Mouse (Mus musculus) megakaryocyte, embryonic 14.5 days (primary cell): ENCODE measurements around the gene Slc35b4. TPM values are rescaled to one million over a fixed set of nuclear protein-coding genes. Genes with fewer than 3 reads are reported as not detected.

Experiments
- H3K27me3 ChIP-seq: replicated peaks from 2 replicates; pipeline ENCODE3; 2012; ENCODE audit warnings: inconsistent platforms
- H3K36me3 ChIP-seq: replicated peaks from 2 replicates; pipeline ENCODE3; 2012; ENCODE audit warnings: low read length, inconsistent platforms, mixed read lengths
- H3K4me1 ChIP-seq: 2 replicates; pipeline ENCODE4 v1.6.1; 2012; ENCODE audit warnings: inconsistent platforms
- H3K4me3 ChIP-seq: replicated peaks from 2 replicates; pipeline ENCODE3; 2012; ENCODE audit warnings: moderate library complexity, mild to moderate bottlenecking, inconsistent platforms
- H3K9me3 ChIP-seq: 2 replicates; pipeline ENCODE4 v1.6.1; 2012; ENCODE audit warnings: inconsistent platforms
- FLI1 ChIP-seq: IDR thresholded peaks from 2 replicates; pipeline ENCODE4 v1.6.1; 2012; ENCODE audit warnings: low read length, inconsistent platforms, mixed read lengths
- GATA1 ChIP-seq: IDR thresholded peaks from 3 replicates; pipeline ENCODE4 v1.6.1; 2012; ENCODE audit warnings: mixed read lengths, low read length, inconsistent platforms, borderline replicate concordance
- polyA plus RNA-seq: library from polyadenylated mRNA; stranded (reverse); fragments of >175 nt; gene quantifications from 2 replicates; pipeline ENCODE4 v1.2.3, GENCODE M21; 2012; ENCODE audit warnings: low replicate concordance; ENCODE audit not compliant: insufficient read depth

The Slc35b4 gene
- polyA plus RNA-seq: 0.79 and 2.1 TPM in 2 replicates

DNA sequence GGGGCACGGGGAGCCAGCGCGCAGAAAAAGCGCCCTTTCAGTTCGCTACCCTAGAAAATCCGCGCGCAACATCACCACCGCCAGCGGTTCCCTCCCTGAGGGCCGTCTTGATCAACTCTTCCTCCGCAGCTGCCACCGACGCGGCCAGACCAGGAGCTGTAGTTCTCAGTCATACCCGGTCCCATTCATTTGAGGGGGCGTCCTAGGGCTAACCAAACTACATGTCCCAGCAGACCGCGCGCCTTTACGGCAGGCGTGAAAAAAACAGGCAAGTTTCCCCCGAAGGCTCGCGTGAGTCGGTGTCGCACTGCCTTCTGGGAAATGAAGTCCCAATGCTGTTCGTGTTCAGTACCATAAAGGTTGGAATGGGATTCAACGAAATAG is at the start of gene Slc35b4:
TSS of gene Slc35b4 (minus strand) at position 248 of the 384 bp plus-strand sequence.
- peaks cover 10% of the 10 kb centered on the region for H3K36me3 ChIP-seq
- H3K4me3 ChIP-seq: peak within 1 kb of the TSS; percentile 94
- peaks cover 14% of the 10 kb centered on the region for H3K4me1 ChIP-seq
- peaks cover 2% of the 10 kb centered on the region for H3K27me3 ChIP-seq
- H3K9me3 ChIP-seq: peaks cover 10% of the 10 kb centered on the region; the same call in 1 of the 2 replicates
- TF ChIP-seq FLI1 (no peak), GATA1 (no peak)

DNA sequence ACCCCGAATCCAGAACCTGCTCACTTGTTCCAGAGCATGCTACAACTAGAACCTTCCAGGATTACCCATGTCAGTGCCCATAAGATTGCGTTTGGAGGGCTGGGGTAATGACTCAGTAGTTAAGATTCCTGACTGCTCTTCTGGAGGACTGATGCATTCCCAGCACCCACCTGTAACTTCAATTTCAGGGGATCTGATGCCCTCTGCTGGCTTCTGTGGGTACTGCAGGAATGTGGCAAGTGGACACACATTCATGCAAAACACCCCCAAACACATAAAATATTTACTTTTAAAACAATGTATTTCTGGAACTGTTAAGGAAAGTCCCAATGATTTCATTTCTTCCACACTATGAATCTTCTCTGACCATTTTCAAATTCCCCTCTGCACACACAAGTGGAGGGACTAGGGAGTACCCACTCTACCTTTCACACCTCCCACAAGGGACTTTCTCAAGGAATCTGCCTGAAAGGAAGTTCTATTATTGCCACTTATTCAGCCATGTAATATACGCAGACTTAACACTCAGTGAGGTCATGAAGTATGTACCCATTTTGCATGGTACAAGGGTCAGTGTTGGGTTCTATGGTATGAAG is 48.2 kb upstream of the Slc35b4 start:
- H3K4me1 ChIP-seq: no peaks in the 10 kb centered on the region
- no peak for TF ChIP-seq FLI1
- TF ChIP-seq GATA1: no peak

DNA sequence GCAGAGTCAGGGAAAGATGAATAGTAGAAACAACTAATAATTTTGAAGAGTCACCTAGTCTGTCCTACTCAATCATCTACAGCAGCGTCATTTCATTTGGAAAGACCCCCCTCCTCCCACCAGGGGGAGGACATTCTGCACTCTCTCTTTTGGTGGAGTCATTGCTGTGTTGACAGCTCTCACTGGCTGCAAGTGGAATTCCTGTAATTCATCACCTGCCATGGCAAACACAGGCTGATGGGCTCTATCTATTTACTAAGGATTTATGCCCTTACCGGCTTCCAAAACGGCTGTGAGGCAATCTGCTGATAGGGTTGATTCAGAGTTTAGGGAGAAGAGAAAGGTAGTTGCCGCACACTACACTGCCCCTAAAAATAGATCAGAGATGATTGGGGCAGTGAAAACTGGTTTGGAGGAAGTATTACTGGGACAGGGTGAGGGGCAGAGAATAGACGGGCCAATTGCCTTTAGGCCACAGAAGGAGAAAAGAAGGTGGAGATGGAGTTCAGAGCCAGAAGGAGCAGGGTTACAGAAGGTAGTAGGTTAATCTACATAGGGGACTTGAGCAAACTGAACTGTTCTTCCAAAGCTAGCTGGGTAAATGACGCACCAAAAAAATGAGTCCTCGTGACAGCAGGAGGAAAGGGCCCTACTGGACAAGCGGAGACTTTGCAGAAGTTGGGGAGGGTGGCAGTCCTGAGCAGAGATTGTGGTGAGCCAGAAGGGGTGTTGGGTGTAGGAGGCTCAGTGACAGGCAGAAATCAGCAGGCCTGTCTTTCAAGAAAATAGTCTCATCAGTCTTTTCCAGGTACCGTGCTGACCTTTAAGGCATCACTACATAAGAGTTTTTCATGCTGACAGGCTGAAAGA is 39.8 kb upstream of the Slc35b4 start:
- peaks cover 27% of the 10 kb centered on the region for H3K27me3 ChIP-seq
- H3K4me3 ChIP-seq: no peak overlapping the region
- no peaks in the 10 kb centered on the region for H3K9me3 ChIP-seq
- H3K4me1 ChIP-seq: no peaks in the 10 kb centered on the region
- TF ChIP-seq GATA1 (no peak), FLI1 (no peak)
- H3K36me3 ChIP-seq: no peaks in the 10 kb centered on the region

More for the DNA sequence above, 48.2 kb upstream of the Slc35b4 start:
- Histone ChIP-seq H3K27me3 (peaks cover 8% of the 10 kb centered on the region), H3K9me3 (peaks cover 14% of the 10 kb centered on the region), H3K4me3 (no peak overlapping the region), H3K36me3 (no peaks in the 10 kb centered on the region)

GRCm38 (mm10) chr6:34205754-34206153 is 28.8 kb upstream of the Slc35b4 start:
- Histone ChIP-seq H3K36me3 (no peaks in the 10 kb centered on the region), H3K27me3 (peaks cover 16% of the 10 kb centered on the region), H3K4me3 (no peak overlapping the region), H3K4me1 (peaks cover 5% of the 10 kb centered on the region; the same call in 1 of the 2 replicates), H3K9me3 (peaks cover 10% of the 10 kb centered on the region)
- TF ChIP-seq FLI1 (no peak), GATA1 (no peak)

GRCm38 (mm10) chr6:34204971-34205572 is 28.2 kb upstream of the Slc35b4 start:
- peaks cover 16% of the 10 kb centered on the region for H3K27me3 ChIP-seq
- peaks cover 10% of the 10 kb centered on the region for H3K9me3 ChIP-seq
- no peak overlapping the region for H3K4me3 ChIP-seq
- no peak for TF ChIP-seq FLI1
- no peak for TF ChIP-seq GATA1
- peaks cover 5% of the 10 kb centered on the region; the same call in 1 of the 2 replicates for H3K4me1 ChIP-seq
- no peaks in the 10 kb centered on the region for H3K36me3 ChIP-seq

GRCm38 (mm10) chr6:34203503-34203902 is 26.6 kb upstream of the Slc35b4 start:
- TF ChIP-seq FLI1 (no peak), GATA1 (no peak)
- peaks cover 17% of the 10 kb centered on the region for H3K27me3 ChIP-seq
- H3K4me1 ChIP-seq: peaks cover 5% of the 10 kb centered on the region; the same call in 1 of the 2 replicates
- H3K4me3 ChIP-seq: no peak overlapping the region
- no peaks in the 10 kb centered on the region for H3K36me3 ChIP-seq
- peaks cover 10% of the 10 kb centered on the region for H3K9me3 ChIP-seq

GRCm38 (mm10) chr6:34194981-34195380 is 18.1 kb upstream of the Slc35b4 start:
- Histone ChIP-seq H3K4me1 (0 out of 2 replicates have a peak, but pooled peaks cover 3% of the 10 kb centered on the region), H3K9me3 (peaks cover 3% of the 10 kb centered on the region; the same call in 1 of the 2 replicates), H3K27me3 (peaks cover 10% of the 10 kb centered on the region), H3K4me3 (no peak overlapping the region), H3K36me3 (no peaks in the 10 kb centered on the region)
- TF ChIP-seq GATA1 (no peak), FLI1 (no peak)

DNA sequence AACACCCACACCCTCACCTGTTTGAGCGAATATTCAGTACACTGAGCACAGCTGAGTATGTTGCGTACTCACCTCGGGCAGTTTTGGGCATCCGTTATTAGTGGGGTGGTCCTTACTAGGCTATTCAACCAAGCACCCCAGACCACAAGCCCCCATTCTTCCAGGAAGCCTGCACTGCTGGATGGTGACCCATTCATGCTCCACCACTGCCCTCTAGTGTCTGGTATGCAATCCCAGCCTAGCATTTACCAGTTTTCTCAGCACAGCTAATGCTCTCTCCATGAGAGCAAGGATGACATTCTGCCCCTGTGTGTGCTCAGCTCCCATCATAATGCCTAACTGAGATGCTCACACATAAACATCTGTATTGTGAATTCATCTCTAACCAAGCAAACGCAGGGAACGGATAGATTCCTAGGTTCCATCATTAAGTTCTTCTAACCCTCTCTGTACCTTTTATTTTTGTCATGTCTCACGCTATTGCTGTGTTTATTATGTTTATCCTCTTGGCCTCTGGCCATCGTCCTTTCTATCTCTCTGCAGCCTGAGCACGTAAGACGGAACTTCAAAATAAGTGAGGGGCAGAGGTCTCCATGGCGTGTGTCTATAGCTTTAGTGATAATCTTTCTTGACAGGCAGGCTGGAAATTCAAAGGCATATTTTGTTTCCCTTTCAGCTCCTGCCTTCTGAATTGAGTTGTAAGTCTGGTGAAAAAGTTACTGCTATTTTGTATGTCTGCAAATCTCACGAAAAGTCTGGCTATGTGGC is 17.0 kb upstream of the Slc35b4 start:
- Histone ChIP-seq H3K4me3 (no peak overlapping the region), H3K36me3 (no peaks in the 10 kb centered on the region), H3K27me3 (peaks cover 9% of the 10 kb centered on the region), H3K4me1 (0 out of 2 replicates have a peak, but pooled peaks cover 3% of the 10 kb centered on the region), H3K9me3 (peaks cover 9% of the 10 kb centered on the region)
- TF ChIP-seq FLI1: no peak

DNA sequence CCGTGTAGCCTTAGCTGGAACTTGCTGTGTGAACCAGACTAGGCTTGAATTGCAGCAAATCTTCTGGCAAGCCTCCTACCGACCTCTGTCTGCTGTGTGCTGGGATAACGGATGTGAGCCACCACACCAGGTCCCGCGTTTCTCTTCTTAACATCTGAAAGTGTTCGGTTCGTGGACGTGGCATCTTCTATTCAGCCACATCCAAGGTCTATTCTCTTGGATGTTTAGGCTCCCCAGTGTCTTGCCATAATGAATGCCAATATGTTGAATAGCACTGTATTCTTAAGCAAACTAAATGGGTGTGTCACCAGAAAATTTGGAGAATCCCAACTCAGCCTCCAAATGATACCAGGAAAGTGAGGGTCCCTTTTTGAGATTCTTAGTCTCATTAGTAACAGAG is 14.5 kb upstream of the Slc35b4 start:
- no peak for TF ChIP-seq GATA1
- TF ChIP-seq FLI1: no peak
- Histone ChIP-seq H3K36me3 (no peaks in the 10 kb centered on the region), H3K9me3 (peaks cover 9% of the 10 kb centered on the region), H3K27me3 (peaks cover 2% of the 10 kb centered on the region), H3K4me1 (0 out of 2 replicates have a peak, but pooled peaks cover 3% of the 10 kb centered on the region), H3K4me3 (no peak overlapping the region)
